Mouse (Mus musculus) T-helper 17 cell (primary cell): ENCODE measurements around the gene Snrpb.

Experiments used
- in situ Hi-C, 2 experiments: fragments of 300-600 bp; cut with MboI, MseI; formaldehyde crosslinking; loops; 1 replicate in 1 of 2; 2 replicates in 1 of 2; pipeline ENCODE4 v1.15.1; 2025; ENCODE audit warnings: high pct_unique_total_duplicates in 2 of 2

Gene Snrpb

DNA sequence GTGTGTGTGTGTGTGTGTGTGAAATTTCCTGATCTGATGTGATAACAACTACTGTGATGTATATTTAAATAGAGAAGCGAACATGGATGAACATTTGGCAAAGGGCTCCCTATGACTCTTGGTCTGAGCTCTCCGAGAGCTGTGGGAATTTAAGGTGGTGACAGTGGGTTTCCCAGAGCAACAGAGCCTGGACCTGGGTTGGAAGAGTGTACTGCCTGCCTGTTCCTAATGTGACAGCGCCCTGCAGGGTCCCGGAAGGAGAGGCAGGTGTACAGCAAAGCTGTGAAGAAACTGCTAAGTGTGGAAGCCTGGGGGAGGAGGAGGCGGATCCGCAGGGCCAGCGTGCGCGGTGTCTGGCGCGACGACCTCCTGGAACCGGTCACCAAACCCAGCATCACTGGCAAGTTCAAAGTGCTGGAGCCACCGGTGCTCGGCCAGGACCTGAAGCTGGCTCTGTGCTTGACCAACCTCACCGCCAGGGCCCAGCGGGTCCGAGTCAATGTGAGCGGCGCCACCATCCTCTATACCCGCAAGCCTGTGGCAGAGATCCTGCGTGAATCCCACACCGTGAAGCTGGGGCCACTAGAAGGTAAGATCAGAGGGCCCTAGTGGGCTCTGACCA lies 34.4 kb downstream of the Snrpb start:
- in situ Hi-C loops = loop anchor here in 1 of 2 experiments (10.0 kb wide), 1 partner anchor 630 kb away; no protein-coding TSS in a partner anchor

DNA sequence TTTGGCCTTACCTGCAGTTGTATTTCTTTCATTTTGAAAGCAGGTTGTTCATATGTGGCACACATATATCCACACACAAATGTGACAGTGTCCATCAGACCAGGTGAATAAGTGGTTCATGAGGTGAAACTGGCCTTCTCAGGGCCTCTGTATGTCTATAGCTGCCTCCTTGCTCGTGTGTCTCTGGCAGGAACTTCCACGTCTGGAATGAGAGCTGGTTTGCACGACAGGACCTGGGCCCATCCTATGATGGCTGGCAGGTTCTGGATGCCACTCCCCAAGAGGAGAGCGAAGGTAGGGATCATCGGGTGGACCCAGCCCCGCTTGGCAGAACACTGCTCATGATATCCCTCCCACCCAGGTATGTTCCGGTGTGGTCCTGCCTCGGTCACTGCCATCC lies 36.2 kb downstream of the Snrpb start:
- in situ Hi-C loops = loop anchor here in 1 of 2 experiments (10.0 kb wide), 1 partner anchor 632 kb away; no protein-coding TSS in a partner anchor

DNA sequence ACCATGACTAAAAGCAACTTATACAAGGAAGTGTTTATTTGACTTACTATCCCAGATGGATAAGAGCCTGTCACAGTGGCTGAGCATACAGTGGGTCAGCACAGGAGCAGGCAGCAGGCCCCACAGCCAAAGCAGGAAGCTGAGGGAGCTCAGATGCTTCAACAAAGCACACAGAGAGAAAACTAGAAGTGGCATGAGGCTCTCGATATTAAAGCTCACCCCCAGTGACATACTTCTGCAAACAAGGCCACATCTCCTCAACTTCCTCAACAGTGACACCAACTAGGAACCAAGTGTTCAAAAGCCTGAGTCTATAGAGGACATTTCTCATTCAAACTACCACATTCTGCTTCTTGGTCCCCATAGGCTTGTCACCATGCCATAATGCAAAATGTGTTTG lies 49.5 kb downstream of the Snrpb start:
- in situ Hi-C loops = no loop called here

DNA sequence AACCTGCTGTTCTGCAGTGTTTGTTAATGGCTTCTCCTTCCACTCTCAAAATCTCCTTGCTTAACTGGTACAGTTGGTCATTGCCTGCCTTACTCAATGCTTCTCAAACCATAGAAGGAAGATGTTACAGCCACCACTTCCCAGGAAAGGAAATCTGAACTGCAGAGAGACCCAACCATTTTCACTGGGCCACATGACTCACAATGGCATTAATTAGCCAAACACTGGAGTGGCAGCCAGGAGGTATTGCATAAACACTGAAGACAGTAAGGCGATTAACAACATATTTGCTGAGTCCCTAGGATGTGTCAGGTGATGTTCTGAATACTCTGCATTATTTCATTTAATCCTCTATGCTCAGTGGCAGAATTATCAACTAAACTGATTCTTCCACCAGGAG lies 53.1 kb downstream of the Snrpb start:
- in situ Hi-C loops = no loop called here

DNA sequence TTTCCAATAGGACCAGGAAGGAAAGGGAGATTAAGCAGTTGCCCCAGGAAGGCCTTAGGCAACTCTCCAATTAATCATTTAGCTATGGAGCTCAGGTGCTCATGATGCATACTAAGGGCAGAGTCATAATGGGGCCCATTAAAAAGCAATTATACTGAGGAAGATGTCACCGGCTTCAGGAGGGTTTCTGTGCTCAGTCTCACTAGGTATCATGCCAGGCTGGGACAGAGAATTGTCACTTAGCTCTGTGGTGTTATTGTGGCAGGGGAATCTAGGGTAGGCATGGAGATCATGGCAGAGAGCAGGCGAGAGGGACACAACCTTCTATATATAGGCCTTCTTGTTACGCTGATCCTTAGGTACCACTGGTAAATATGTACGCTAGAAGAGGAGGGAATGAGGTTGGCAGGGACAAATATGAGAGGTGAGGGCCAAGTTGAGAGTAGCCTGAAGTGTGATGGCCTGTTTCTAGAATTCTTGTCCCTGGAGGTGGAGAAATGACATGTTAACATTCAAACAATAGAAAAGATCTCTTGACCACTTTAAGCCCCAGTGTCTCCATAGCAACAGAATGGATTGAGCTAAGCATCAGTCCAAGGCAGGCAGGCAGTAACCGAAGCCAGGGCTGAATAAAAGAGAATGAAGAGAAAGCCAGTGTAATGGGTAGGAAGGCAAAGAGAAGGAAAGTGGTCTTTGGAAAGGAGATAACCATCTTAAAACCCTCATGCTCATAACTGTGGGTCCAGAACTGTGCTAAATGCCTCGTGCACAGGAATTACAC lies 53.7 kb downstream of the Snrpb start:
- in situ Hi-C loops = no loop called here
